Mouse (Mus musculus) urinary bladder, postnatal 25 days (tissue): ENCODE results near the gene Gabrg1.

Source experiments
- DNase-seq: peaks from one replicate; pipeline ENCODE4 v3.0.0; 2022; ENCODE audit warnings: low spot score

The Gabrg1 gene

DNA sequence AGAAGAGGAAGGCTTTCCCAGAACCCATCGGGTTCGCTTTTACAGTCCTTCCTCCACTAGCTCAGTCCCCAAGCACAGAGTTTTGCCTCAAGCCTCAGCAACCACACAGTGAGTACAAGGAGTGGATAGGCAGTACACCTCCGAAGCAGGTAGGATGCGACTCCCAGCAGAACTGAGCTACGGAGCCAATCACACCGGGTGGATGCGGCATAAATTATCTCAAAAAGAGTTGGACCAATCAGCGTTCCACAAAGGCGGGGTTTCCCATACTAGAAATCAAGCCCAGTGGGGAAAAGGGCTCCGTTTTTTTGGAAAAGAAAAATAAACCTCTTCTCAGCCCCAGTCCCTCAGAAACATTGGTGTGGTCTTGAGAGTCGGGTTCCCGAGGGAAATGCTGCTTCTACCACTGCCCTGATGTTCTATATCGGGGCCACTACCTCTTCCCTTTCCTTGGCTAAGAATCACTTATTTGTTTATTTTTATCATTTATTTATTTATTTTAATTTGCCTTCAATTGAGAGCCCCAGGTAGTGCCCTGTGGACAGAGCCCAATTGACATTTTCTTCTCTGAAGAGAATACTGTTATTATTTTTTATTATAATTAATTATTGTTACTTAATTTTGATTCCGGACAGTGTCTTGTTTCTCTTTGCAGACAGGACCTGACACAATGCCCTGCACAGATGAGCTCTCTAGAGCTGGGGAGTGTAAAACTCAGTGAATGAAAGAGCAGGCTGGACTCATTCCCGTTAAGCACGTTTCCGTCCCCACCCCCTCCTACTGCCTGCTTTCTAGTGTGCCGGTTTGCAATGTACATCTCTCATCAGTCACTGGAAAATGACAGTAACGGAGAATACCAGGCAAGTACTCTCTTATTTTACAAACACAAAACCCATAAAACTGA is at the start of gene Gabrg1:
Gabrg1 (minus strand) TSS at position 426 of the 904 bp plus-strand sequence.
- no peak for DNase-seq

DNA sequence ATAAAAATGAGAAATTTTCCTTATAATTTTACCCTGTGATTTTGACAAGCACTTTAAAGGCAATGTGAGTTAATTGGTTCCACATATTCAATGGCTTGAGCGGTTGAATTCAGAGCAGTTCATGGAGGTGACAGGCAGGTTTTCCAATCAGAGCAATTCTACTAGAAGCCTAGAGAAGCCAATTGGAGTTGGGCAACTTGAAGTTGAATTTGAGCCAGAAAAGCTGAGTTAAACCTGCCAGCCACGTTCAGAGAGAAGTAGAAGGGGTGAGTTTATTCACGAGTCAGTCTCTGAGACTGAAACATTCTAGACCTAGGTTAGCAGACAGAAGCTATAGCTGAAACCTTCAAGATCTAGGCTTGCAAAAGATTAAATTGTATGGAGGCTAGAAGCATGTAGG is 41.6 kb upstream of the Gabrg1 start:
- no peak for DNase-seq

DNA sequence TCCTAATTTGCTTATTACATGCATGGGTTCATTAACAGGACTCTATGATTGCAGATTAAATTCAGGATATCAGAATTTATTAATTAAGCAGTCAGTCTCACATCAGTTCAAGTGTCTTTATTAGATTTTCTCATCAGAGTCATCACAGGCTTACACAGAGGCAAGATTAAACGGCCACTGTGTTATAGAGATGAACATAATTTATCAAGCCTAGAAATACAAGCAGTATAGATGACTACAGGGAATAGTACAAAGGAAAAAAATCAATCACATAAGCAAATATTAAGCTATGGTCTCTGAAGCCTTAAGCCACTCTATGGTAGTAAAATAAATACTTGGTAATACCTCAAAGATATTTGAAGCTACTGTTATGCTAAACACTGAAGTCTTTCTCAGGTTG is 27.7 kb upstream of the Gabrg1 start:
- no peak for DNase-seq

DNA sequence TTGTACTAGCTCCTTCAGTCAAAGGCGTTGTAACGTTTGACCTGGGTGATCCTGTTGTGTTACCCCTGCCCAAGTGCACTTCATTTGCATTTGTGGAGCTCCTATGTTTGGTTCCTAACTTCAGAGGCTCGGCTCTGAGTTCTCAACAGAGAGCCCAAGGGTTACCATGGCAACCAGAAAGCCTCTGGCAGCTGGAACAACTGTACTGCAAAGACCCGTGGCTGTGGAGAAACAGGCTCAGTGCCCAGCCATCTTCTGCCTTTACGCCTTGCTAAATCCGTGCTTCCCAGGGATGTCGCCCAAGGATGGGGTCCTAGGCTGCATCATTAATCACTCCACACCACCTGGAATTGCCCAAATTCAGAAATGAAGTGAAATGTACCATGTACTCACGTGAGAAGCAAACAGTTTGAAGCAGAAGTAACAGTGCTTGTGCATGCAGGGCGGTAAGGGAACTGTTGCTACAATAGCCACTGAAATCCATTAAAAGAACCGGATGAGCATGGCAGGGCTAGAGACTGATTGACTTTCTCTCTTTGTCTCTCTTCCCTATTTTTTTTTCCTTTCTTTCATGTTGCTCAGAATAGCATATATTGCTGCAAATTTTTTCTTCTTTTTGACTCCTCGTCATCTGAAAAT is 798 bp upstream of the Gabrg1 start:
- no peak for DNase-seq

DNA sequence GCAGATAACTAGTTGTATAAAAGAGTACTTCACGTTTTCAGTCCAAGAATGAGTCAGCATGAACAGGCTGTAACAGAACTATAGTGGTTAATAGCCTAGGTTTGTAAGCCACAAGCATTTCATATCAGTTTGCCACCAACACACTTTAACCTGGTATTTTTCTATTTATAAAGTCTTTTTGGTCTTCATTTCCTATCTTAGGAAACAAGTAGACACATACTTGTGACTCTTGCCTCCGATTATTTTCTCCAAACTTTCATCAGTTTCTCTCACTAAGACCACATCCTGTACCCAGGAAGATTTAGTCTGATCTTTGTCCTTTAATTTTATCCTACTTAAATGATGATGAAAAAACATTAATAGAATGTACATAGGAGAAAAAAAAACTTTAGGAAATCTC is 23.7 kb downstream of the Gabrg1 start:
- DNase-seq = no peak

DNA sequence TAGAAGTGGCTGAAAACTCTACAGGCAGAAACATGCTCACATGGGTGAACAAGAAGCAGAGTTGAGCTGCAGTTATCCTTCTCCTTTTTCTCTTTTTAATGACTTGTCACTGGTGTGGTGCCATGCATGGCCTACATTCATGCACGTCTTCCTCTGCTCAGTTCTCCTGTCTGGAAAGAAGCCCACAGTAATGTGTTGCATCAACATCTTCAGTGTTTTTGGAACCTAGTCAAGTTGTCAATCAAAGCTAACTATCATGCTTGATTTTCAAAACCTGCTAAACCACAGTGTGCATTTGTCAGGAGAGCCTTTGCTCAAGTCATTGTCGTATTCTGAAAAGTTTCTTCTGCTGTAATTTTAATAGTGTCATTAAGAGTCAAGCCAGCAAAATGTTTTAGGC is 106.3 kb downstream of the Gabrg1 start:
- DNase-seq = no peak

DNA sequence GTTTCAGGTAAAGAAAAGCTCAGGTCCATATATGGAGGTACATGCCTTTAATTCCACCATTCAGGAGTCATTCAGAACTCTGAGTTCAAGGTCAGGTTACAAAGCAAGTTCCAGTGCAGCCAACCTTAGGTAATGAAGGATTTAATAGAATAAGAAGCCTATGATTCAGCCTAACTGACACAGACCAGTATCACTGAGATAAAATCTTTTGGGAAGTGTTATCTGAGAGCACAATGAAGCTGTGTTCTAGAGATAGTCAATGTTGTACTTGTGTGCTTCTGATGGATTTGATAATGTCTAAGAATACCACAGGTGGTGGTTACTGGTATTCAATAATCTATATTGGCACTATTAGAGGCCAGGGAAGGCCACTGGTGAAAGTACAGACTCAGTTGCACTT is 138.1 kb downstream of the Gabrg1 start:
- no peak for DNase-seq
